Mouse (Mus musculus): Measurements from ENCODE around the gene Slc22a17. TPM values are rescaled to one million over a fixed set of nuclear protein-coding genes. Genes with fewer than 3 reads are reported as not detected.

Slc22a17 gene
- polyA plus RNA-seq, 1 experiment from 2014 or later: 25.6 TPM

- Histone ChIP-seq H3K4me3 (ENCODE audit: control insufficient read depth in 1 of 2, insufficient read depth in 1 of 2, low read depth in 1 of 2, low read length in 2 of 2) (peak overlapping the region; percentile 6 to 11; a peak in 2 of 4 replicates), H3K27ac (replicated peaks in 1 of 2; ENCODE audit: control insufficient read depth in 1 of 2, insufficient read depth in 1 of 2, low read depth in 2 of 2, low read length in 2 of 2) (peak overlapping the region in 1 of 2 experiments; percentile 19; a peak in 1 of 4 replicates), H3K36me3 (ENCODE audit: control insufficient read depth, insufficient read depth, low read length) (peaks cover 98% of the 10 kb centered on the region), H3K4me2 (ENCODE audit: low read length) (peak overlapping the region; percentile 66; the same call in 1 of the 2 replicates), H3K27me3 (ENCODE audit: control insufficient read depth, insufficient read depth, low read length) (no peaks in the 10 kb centered on the region), H3K9me3 (ENCODE audit: control insufficient read depth, low read length) (no peaks in the 10 kb centered on the region), H3K4me1 (ENCODE audit: control insufficient read depth in 2 of 2, insufficient read depth in 2 of 2, low read length in 2 of 2) (peaks cover 9 to 21% of the 10 kb centered on the region in 2 experiments; a peak in 3 of 4 replicates), H3K9ac (ENCODE audit: low read length) (peak overlapping the region; percentile 48; the same call in 1 of the 2 replicates)
- no peak; the same call in 1 of the 2 replicates for ATAC-seq (ENCODE audit: insufficient number of reproducible peaks, insufficient read depth, low FRiP score, low read depth)
- WGBS: 64% methylated on average over 9 of the region's 9 CpGs
Observed at GRCm38 (mm10) chr14:54956533-54956932, 43.6 kb upstream of the Slc22a17 start.

- no peak overlapping the region for H3K27ac ChIP-seq (replicated peaks in 1 of 2; ENCODE audit: control insufficient read depth in 1 of 2, insufficient read depth in 1 of 2, low read depth in 2 of 2, low read length in 2 of 2)
- H3K4me1 ChIP-seq (ENCODE audit: control insufficient read depth in 2 of 2, insufficient read depth in 2 of 2, low read length in 2 of 2): peaks cover 5 to 13% of the 10 kb centered on the region in 2 experiments; a peak in 3 of 4 replicates
- no peak overlapping the region for H3K4me3 ChIP-seq (ENCODE audit: control insufficient read depth in 1 of 2, insufficient read depth in 1 of 2, low read depth in 1 of 2, low read length in 2 of 2)
- no peaks in the 10 kb centered on the region for H3K9me3 ChIP-seq (ENCODE audit: control insufficient read depth, low read length)
- WGBS: 62% methylated on average over 3 of the region's 3 CpGs
- no peaks in the 10 kb centered on the region for H3K27me3 ChIP-seq (ENCODE audit: control insufficient read depth, insufficient read depth, low read length)
- H3K9ac ChIP-seq (ENCODE audit: low read length): no peak overlapping the region
- peaks cover 98% of the 10 kb centered on the region for H3K36me3 ChIP-seq (ENCODE audit: control insufficient read depth, insufficient read depth, low read length)
- ATAC-seq (ENCODE audit: insufficient number of reproducible peaks, insufficient read depth, low FRiP score, low read depth): no peak
- H3K4me2 ChIP-seq (ENCODE audit: low read length): no peak overlapping the region; the same call in 1 of the 2 replicates
Observed at GRCm38 (mm10) chr14:54955481-54955880, 42.5 kb upstream of the Slc22a17 start.

- H3K4me2 ChIP-seq (ENCODE audit: low read length): no peak overlapping the region
- no peaks in the 10 kb centered on the region for H3K9me3 ChIP-seq (ENCODE audit: control insufficient read depth, low read length)
Observed at GRCm38 (mm10) chr14:54954474-54954873, 41.5 kb upstream of the Slc22a17 start.

GRCm38 (mm10) chr14:54953664-54954206 lies 40.8 kb upstream of the Slc22a17 start:
- H3K4me1 ChIP-seq (ENCODE audit: control insufficient read depth in 2 of 2, insufficient read depth in 2 of 2, low read length in 2 of 2): peaks cover 5 to 10% of the 10 kb centered on the region in 2 experiments; a peak in 2 of 4 replicates

More at GRCm38 (mm10) chr14:54954474-54954873, 41.5 kb upstream of the Slc22a17 start:
- no peak overlapping the region for H3K9ac ChIP-seq (ENCODE audit: low read length)
- ATAC-seq (ENCODE audit: insufficient number of reproducible peaks, insufficient read depth, low FRiP score, low read depth): no peak
- peaks cover 4 to 10% of the 10 kb centered on the region in 2 experiments; a peak in 2 of 4 replicates for H3K4me1 ChIP-seq (ENCODE audit: control insufficient read depth in 2 of 2, insufficient read depth in 2 of 2, low read length in 2 of 2)
- H3K27me3 ChIP-seq (ENCODE audit: control insufficient read depth, insufficient read depth, low read length): no peaks in the 10 kb centered on the region
- H3K36me3 ChIP-seq (ENCODE audit: control insufficient read depth, insufficient read depth, low read length): peaks cover 98% of the 10 kb centered on the region
- 66% methylated on average over 3 of the region's 3 CpGs for WGBS
- no peak overlapping the region for H3K4me3 ChIP-seq (ENCODE audit: control insufficient read depth in 1 of 2, insufficient read depth in 1 of 2, low read depth in 1 of 2, low read length in 2 of 2)
- 0 out of 4 replicates have a peak overlapping the region, but pooled peaks of 1 of the 2 experiments have one; percentile 28 for H3K27ac ChIP-seq (replicated peaks in 1 of 2; ENCODE audit: control insufficient read depth in 1 of 2, insufficient read depth in 1 of 2, low read depth in 2 of 2, low read length in 2 of 2)

GRCm38 (mm10) chr14:54951587-54951986 lies 38.7 kb upstream of the Slc22a17 start:
- peaks cover 99% of the 10 kb centered on the region for H3K36me3 ChIP-seq (ENCODE audit: control insufficient read depth, insufficient read depth, low read length)
- ATAC-seq (ENCODE audit: insufficient number of reproducible peaks, insufficient read depth, low FRiP score, low read depth): no peak
- H3K27ac ChIP-seq (replicated peaks in 1 of 2; ENCODE audit: control insufficient read depth in 1 of 2, insufficient read depth in 1 of 2, low read depth in 2 of 2, low read length in 2 of 2): no peak overlapping the region
- no peaks in the 10 kb centered on the region for H3K27me3 ChIP-seq (ENCODE audit: control insufficient read depth, insufficient read depth, low read length)
- peaks cover 2 to 3% of the 10 kb centered on the region in 2 experiments; a peak in 1 of 4 replicates for H3K4me1 ChIP-seq (ENCODE audit: control insufficient read depth in 2 of 2, insufficient read depth in 2 of 2, low read length in 2 of 2)
- no peak overlapping the region for H3K9ac ChIP-seq (ENCODE audit: low read length)
- H3K4me3 ChIP-seq (ENCODE audit: control insufficient read depth in 1 of 2, insufficient read depth in 1 of 2, low read depth in 1 of 2, low read length in 2 of 2): no peak overlapping the region
- WGBS: 75% methylated on average over 6 of the region's 6 CpGs
- no peaks in the 10 kb centered on the region for H3K9me3 ChIP-seq (ENCODE audit: control insufficient read depth, low read length)
- H3K4me2 ChIP-seq (ENCODE audit: low read length): no peak overlapping the region

More at GRCm38 (mm10) chr14:54953664-54954206, 40.8 kb upstream of the Slc22a17 start:
- no peak overlapping the region for H3K4me3 ChIP-seq (ENCODE audit: control insufficient read depth in 1 of 2, insufficient read depth in 1 of 2, low read depth in 1 of 2, low read length in 2 of 2)
- no peaks in the 10 kb centered on the region for H3K9me3 ChIP-seq (ENCODE audit: control insufficient read depth, low read length)
- no peak overlapping the region for H3K27ac ChIP-seq (replicated peaks in 1 of 2; ENCODE audit: control insufficient read depth in 1 of 2, insufficient read depth in 1 of 2, low read depth in 2 of 2, low read length in 2 of 2)
- peaks cover 98% of the 10 kb centered on the region for H3K36me3 ChIP-seq (ENCODE audit: control insufficient read depth, insufficient read depth, low read length)
- 82% methylated on average over 8 of the region's 8 CpGs for WGBS
- no peaks in the 10 kb centered on the region for H3K27me3 ChIP-seq (ENCODE audit: control insufficient read depth, insufficient read depth, low read length)
- ATAC-seq (ENCODE audit: insufficient number of reproducible peaks, insufficient read depth, low FRiP score, low read depth): no peak
- no peak overlapping the region for H3K9ac ChIP-seq (ENCODE audit: low read length)
- no peak overlapping the region for H3K4me2 ChIP-seq (ENCODE audit: low read length)

GRCm38 (mm10) chr14:54950493-54950892 lies 37.6 kb upstream of the Slc22a17 start:
- H3K4me3 ChIP-seq (ENCODE audit: control insufficient read depth in 1 of 2, insufficient read depth in 1 of 2, low read depth in 1 of 2, low read length in 2 of 2): no peak overlapping the region
- H3K36me3 ChIP-seq (ENCODE audit: control insufficient read depth, insufficient read depth, low read length): peaks cover 100% of the 10 kb centered on the region
- H3K9me3 ChIP-seq (ENCODE audit: control insufficient read depth, low read length): no peaks in the 10 kb centered on the region
- no peak overlapping the region for H3K4me2 ChIP-seq (ENCODE audit: low read length)
- H3K27ac ChIP-seq (replicated peaks in 1 of 2; ENCODE audit: control insufficient read depth in 1 of 2, insufficient read depth in 1 of 2, low read depth in 2 of 2, low read length in 2 of 2): no peak overlapping the region
- 48% methylated on average over 12 of the region's 12 CpGs for WGBS
- H3K27me3 ChIP-seq (ENCODE audit: control insufficient read depth, insufficient read depth, low read length): no peaks in the 10 kb centered on the region
- H3K9ac ChIP-seq (ENCODE audit: low read length): no peak overlapping the region
- ATAC-seq (ENCODE audit: insufficient number of reproducible peaks, insufficient read depth, low FRiP score, low read depth): no peak
- peaks cover 2 to 3% of the 10 kb centered on the region in 2 experiments; a peak in 1 of 4 replicates for H3K4me1 ChIP-seq (ENCODE audit: control insufficient read depth in 2 of 2, insufficient read depth in 2 of 2, low read length in 2 of 2)

GRCm38 (mm10) chr14:54948781-54949180 lies 35.8 kb upstream of the Slc22a17 start:
- H3K9ac ChIP-seq (ENCODE audit: low read length): no peak overlapping the region
- peaks cover 100% of the 10 kb centered on the region for H3K36me3 ChIP-seq (ENCODE audit: control insufficient read depth, insufficient read depth, low read length)
- H3K4me1 ChIP-seq (ENCODE audit: control insufficient read depth in 2 of 2, insufficient read depth in 2 of 2, low read length in 2 of 2): peaks cover 2 to 3% of the 10 kb centered on the region in 2 experiments; a peak in 1 of 4 replicates
- H3K4me3 ChIP-seq (ENCODE audit: control insufficient read depth in 1 of 2, insufficient read depth in 1 of 2, low read depth in 1 of 2, low read length in 2 of 2): no peak overlapping the region
- no peak overlapping the region for H3K4me2 ChIP-seq (ENCODE audit: low read length)
- ATAC-seq (ENCODE audit: insufficient number of reproducible peaks, insufficient read depth, low FRiP score, low read depth): no peak
- no peaks in the 10 kb centered on the region for H3K27me3 ChIP-seq (ENCODE audit: control insufficient read depth, insufficient read depth, low read length)
- 66% methylated on average over 9 of the region's 9 CpGs for WGBS
- H3K9me3 ChIP-seq (ENCODE audit: control insufficient read depth, low read length): no peaks in the 10 kb centered on the region
- no peak overlapping the region for H3K27ac ChIP-seq (replicated peaks in 1 of 2; ENCODE audit: control insufficient read depth in 1 of 2, insufficient read depth in 1 of 2, low read depth in 2 of 2, low read length in 2 of 2)

All from heart, embryonic 14.5 days (tissue).